Mouse (Mus musculus) layer of hippocampus, adult 9-10 months (tissue): ENCODE results near the gene Pgpep1l.

Source experiments
- DNase-seq: peaks from one replicate; pipeline ENCODE4 v3.0.0; 2022; ENCODE audit warnings: low spot score

Pgpep1l gene

GRCm38 (mm10) chr7:68259523-68260081 is 4.4 kb downstream of the Pgpep1l start:
- no peak for DNase-seq

GRCm38 (mm10) chr7:68258326-68259150 is 5.5 kb downstream of the Pgpep1l start:
- no peak for DNase-seq

- DNase-seq = no peak
Measured at GRCm38 (mm10) chr7:68257767-68258166, 6.3 kb downstream of the Pgpep1l start.

GRCm38 (mm10) chr7:68250902-68251301 is 13.1 kb downstream of the Pgpep1l start:
- no peak for DNase-seq

- no peak for DNase-seq
Measured at GRCm38 (mm10) chr7:68250411-68250810, 13.6 kb downstream of the Pgpep1l start.

GRCm38 (mm10) chr7:68246249-68246648 is 17.8 kb downstream of the Pgpep1l start:
- DNase-seq = no peak

- no peak for DNase-seq
Measured at GRCm38 (mm10) chr7:68245681-68246080, 18.4 kb downstream of the Pgpep1l start.

- no peak for DNase-seq
Measured at GRCm38 (mm10) chr7:68241205-68241604, 22.8 kb downstream of the Pgpep1l start.

GRCm38 (mm10) chr7:68239220-68239827 is 24.7 kb downstream of the Pgpep1l start:
- no peak for DNase-seq

GRCm38 (mm10) chr7:68236817-68237216 is 27.2 kb downstream of the Pgpep1l start:
- DNase-seq = no peak

GRCm38 (mm10) chr7:68233619-68234223 is 30.3 kb downstream of the Pgpep1l start:
- DNase-seq = no peak

- no peak for DNase-seq
Measured at GRCm38 (mm10) chr7:68232521-68232920, 31.5 kb downstream of the Pgpep1l start.

- DNase-seq = no peak
Measured at GRCm38 (mm10) chr7:68230831-68231230, 33.2 kb downstream of the Pgpep1l start.

GRCm38 (mm10) chr7:68228491-68228890 is 35.5 kb downstream of the Pgpep1l start:
- no peak for DNase-seq

GRCm38 (mm10) chr7:68227621-68228020 is 36.4 kb downstream of the Pgpep1l start:
- DNase-seq = no peak

- no peak for DNase-seq
Measured at GRCm38 (mm10) chr7:68227021-68227420, 37.0 kb downstream of the Pgpep1l start.

GRCm38 (mm10) chr7:68225427-68226054 is 38.5 kb downstream of the Pgpep1l start:
- no peak for DNase-seq

- no peak for DNase-seq
Measured at GRCm38 (mm10) chr7:68224006-68224405, 40.0 kb downstream of the Pgpep1l start.

- DNase-seq = no peak
Measured at GRCm38 (mm10) chr7:68223356-68223808, 40.7 kb downstream of the Pgpep1l start.

- no peak for DNase-seq
Measured at GRCm38 (mm10) chr7:68221677-68222230, 42.3 kb downstream of the Pgpep1l start.

- no peak for DNase-seq
Measured at GRCm38 (mm10) chr7:68218879-68219278, 45.2 kb downstream of the Pgpep1l start.

GRCm38 (mm10) chr7:68215522-68216070 is 48.4 kb downstream of the Pgpep1l start:
- DNase-seq = no peak
